Comparison of ENCODE assay signal across 19 mouse cellular contexts in genomic region chr2:154765554-154766008, GRCm38 (mm10). TPM values are rescaled to one million over a fixed set of nuclear protein-coding genes. Genes with fewer than 3 reads are reported as not detected.
DNase-seq lines count a peak whose midpoint lies in the region; ATAC-seq lines count a peak whose summit lies in the region.
"Had no signal": no experiment of that assay in that cellular context is flagged by ENCODE, and none has a peak within 500 bp of the region (broad histone marks: within the 10 kb centered on the region; RNA-seq: fewer than 3 reads in every experiment).

No protein-coding gene starts in this region.

- peak; percentile 88 for ATAC-seq in lung, embryonic 16.5 days (ENCODE audit: low read depth)
- peak; percentile 49 for ATAC-seq in liver, embryonic 15.5 days (ENCODE audit: insufficient read depth)
- no peak for ATAC-seq in midbrain, embryonic 13.5 days
- no peak for ATAC-seq in neural tube, embryonic 15.5 days (ENCODE audit: low FRiP score)

- peak overlapping the region; percentile 64; the same call in 1 of the 2 replicates for H3K27ac ChIP-seq in heart, embryonic 10.5 days
- H3K27ac ChIP-seq in lung, embryonic 16.5 days (ENCODE audit: low read length) = no peak overlapping the region
- peak overlapping the region; percentile 91 for H3K27ac ChIP-seq in liver, embryonic 15.5 days (replicated peaks)
- H3K27ac ChIP-seq in midbrain, embryonic 13.5 days = no peak overlapping the region
- no peak overlapping the region for H3K27ac ChIP-seq in neural tube, embryonic 15.5 days (replicated peaks)
- H3K27ac ChIP-seq: embryonic facial prominence, embryonic 10.5 days; forebrain, embryonic 12.5 days; midbrain, embryonic 12.5 days; neural tube, embryonic 13.5 days had no signal

- H3K9ac ChIP-seq in lung, embryonic 16.5 days (ENCODE audit: low read length) = no peak overlapping the region
- H3K9ac ChIP-seq in liver, embryonic 15.5 days = peak overlapping the region; percentile 33; the same call in 1 of the 2 replicates
- H3K9ac ChIP-seq in midbrain, embryonic 13.5 days (replicated peaks) = no peak overlapping the region
- H3K9ac ChIP-seq in neural tube, embryonic 15.5 days (replicated peaks) = no peak overlapping the region
- H3K9ac ChIP-seq: forebrain, embryonic 12.5 days; midbrain, embryonic 12.5 days; neural tube, embryonic 13.5 days had no signal

- H3K4me1 ChIP-seq in heart, embryonic 10.5 days = peaks cover 25% of the 10 kb centered on the region
- peaks cover 13% of the 10 kb centered on the region for H3K4me1 ChIP-seq in lung, embryonic 16.5 days (replicated peaks; ENCODE audit: control insufficient read depth, insufficient read depth, low read length)
- peaks cover 62% of the 10 kb centered on the region for H3K4me1 ChIP-seq in liver, embryonic 15.5 days (replicated peaks)
- no peaks in the 10 kb centered on the region for H3K4me1 ChIP-seq in midbrain, embryonic 13.5 days (replicated peaks)
- peaks cover 9% of the 10 kb centered on the region; the same call in 1 of the 2 replicates for H3K4me1 ChIP-seq in neural tube, embryonic 15.5 days
- H3K4me1 ChIP-seq: forebrain, embryonic 12.5 days had no signal

- 75% methylated on average over 8 of the region's 8 CpGs for WGBS in heart, embryonic 10.5 days
- 36% methylated on average over 8 of the region's 8 CpGs for WGBS in lung, embryonic 16.5 days
- WGBS in liver, embryonic 15.5 days (ENCODE audit: insufficient replicate concordance) = 37% methylated on average over 8 of the region's 8 CpGs
- WGBS in midbrain, embryonic 13.5 days = 84% methylated on average over 8 of the region's 8 CpGs
- WGBS in neural tube, embryonic 15.5 days = 71% methylated on average over 8 of the region's 8 CpGs

- 0 out of 2 replicates have a peak overlapping the region, but pooled peaks have one; percentile 14 for H3K4me2 ChIP-seq in lung, embryonic 16.5 days (ENCODE audit: low read depth, low read length)
- H3K4me2 ChIP-seq in liver, embryonic 15.5 days = peak overlapping the region; percentile 55
- no peak overlapping the region for H3K4me2 ChIP-seq in midbrain, embryonic 13.5 days (replicated peaks)
- H3K4me2 ChIP-seq in neural tube, embryonic 15.5 days = no peak overlapping the region
- H3K4me2 ChIP-seq: forebrain, embryonic 12.5 days; midbrain, embryonic 12.5 days; neural tube, embryonic 13.5 days had no signal

- no peak overlapping the region for H3K4me3 ChIP-seq in heart, embryonic 10.5 days
- no peak overlapping the region for H3K4me3 ChIP-seq in lung, embryonic 16.5 days (ENCODE audit: low read length)
- no peak overlapping the region for H3K4me3 ChIP-seq in liver, embryonic 15.5 days (replicated peaks)
- no peak overlapping the region for H3K4me3 ChIP-seq in midbrain, embryonic 13.5 days (replicated peaks)
- H3K4me3 ChIP-seq in neural tube, embryonic 15.5 days (replicated peaks) = no peak overlapping the region
- H3K4me3 ChIP-seq: embryonic facial prominence, embryonic 10.5 days; forebrain, embryonic 12.5 days; midbrain, embryonic 12.5 days; neural tube, embryonic 13.5 days had no signal

- no peaks in the 10 kb centered on the region for H3K9me3 ChIP-seq in heart, embryonic 10.5 days
- H3K9me3 ChIP-seq in lung, embryonic 16.5 days (ENCODE audit: control insufficient read depth, low read length) = no peaks in the 10 kb centered on the region
- no peaks in the 10 kb centered on the region for H3K9me3 ChIP-seq in liver, embryonic 15.5 days (replicated peaks)
- no peaks in the 10 kb centered on the region for H3K9me3 ChIP-seq in midbrain, embryonic 13.5 days
- no peaks in the 10 kb centered on the region for H3K9me3 ChIP-seq in neural tube, embryonic 15.5 days (replicated peaks)
- H3K9me3 ChIP-seq: G1E; midbrain, embryonic 12.5 days; neural tube, embryonic 13.5 days had no signal

- intact Hi-C loops in heart, postnatal 14 days (cut with DNase I) = no loop called here

- no peaks in the 10 kb centered on the region for H3K36me3 ChIP-seq in heart, embryonic 10.5 days
- no peaks in the 10 kb centered on the region for H3K36me3 ChIP-seq in lung, embryonic 16.5 days (ENCODE audit: control insufficient read depth, insufficient read depth, low read length)
- no peaks in the 10 kb centered on the region for H3K36me3 ChIP-seq in liver, embryonic 15.5 days (replicated peaks)
- H3K36me3 ChIP-seq in midbrain, embryonic 13.5 days = no peaks in the 10 kb centered on the region
- no peaks in the 10 kb centered on the region for H3K36me3 ChIP-seq in neural tube, embryonic 15.5 days
- H3K36me3 ChIP-seq: embryonic facial prominence, embryonic 10.5 days; forebrain, embryonic 12.5 days; G1E; midbrain, embryonic 12.5 days; neural tube, embryonic 13.5 days had no signal

- H3K27me3 ChIP-seq in heart, embryonic 10.5 days (ENCODE audit: insufficient read depth, poor library complexity, severe bottlenecking) = no peaks in the 10 kb centered on the region
- H3K27me3 ChIP-seq in lung, embryonic 16.5 days (ENCODE audit: control insufficient read depth, insufficient read depth, low read depth, low read length) = no peaks in the 10 kb centered on the region
- no peaks in the 10 kb centered on the region for H3K27me3 ChIP-seq in liver, embryonic 15.5 days
- no peaks in the 10 kb centered on the region for H3K27me3 ChIP-seq in midbrain, embryonic 13.5 days
- no peaks in the 10 kb centered on the region for H3K27me3 ChIP-seq in neural tube, embryonic 15.5 days (replicated peaks)
- H3K27me3 ChIP-seq: forebrain, embryonic 12.5 days; midbrain, embryonic 12.5 days; neural tube, embryonic 13.5 days had no signal

- no peak for DNase-seq in heart, embryonic 10.5 days (ENCODE audit: low spot score)
- no peak for DNase-seq in heart, postnatal 14 days
- DNase-seq in lung, postnatal 14 days = no peak
- DNase-seq in yolk sac, embryonic 10.5 days (ENCODE audit: low spot score) = peak; percentile 16
- DNase-seq: adrenal gland, postnatal 10 days; cerebellum, adult 2 months; gastrocnemius, postnatal 36 days had no signal

RNA-seq across cellular contexts. Expression of gene Gm14214, which starts 4.2 kb away (rescaled TPM):
- polyA plus RNA-seq in heart, embryonic 10.5 days (2016; fragmentation: Nextera tagmentation; extraction: Ambion mirVana) = not detected in 2 replicates
- total RNA-seq in heart, postnatal 14 days (2021) = not detected
- not detected in 2 replicates for polyA plus RNA-seq in lung, embryonic 16.5 days (2015; fragmentation: Nextera tagmentation; extraction: Ambion mirVana)
- polyA plus RNA-seq in liver, embryonic 15.5 days (2015; fragmentation: Nextera tagmentation; extraction: Ambion mirVana) = not detected in 2 replicates
- not detected in 2 replicates for polyA plus RNA-seq in midbrain, embryonic 13.5 days (2015; fragmentation: Nextera tagmentation; extraction: Ambion mirVana)
- not detected in 2 replicates for polyA plus RNA-seq in neural tube, embryonic 15.5 days (2015; fragmentation: Nextera tagmentation; extraction: Ambion mirVana)
- total RNA-seq: adrenal gland, postnatal 10 days; G1E; gastrocnemius, postnatal 36 days; left cerebral cortex, postnatal 36 days had no signal
- polyA plus RNA-seq: cerebellum, adult 2 months; embryonic facial prominence, embryonic 10.5 days; forebrain, embryonic 12.5 days; G1E; hindbrain, embryonic 11.5 days; midbrain, embryonic 12.5 days; neural tube, embryonic 13.5 days; stomach, embryonic 14.5 days had no signal

RNA-seq across cellular contexts. Expression of gene Raly, which starts 25.3 kb away (rescaled TPM):
- polyA plus RNA-seq in heart, embryonic 10.5 days (2016; fragmentation: Nextera tagmentation; extraction: Ambion mirVana) = 36.3 and 48.9 TPM in 2 replicates
- total RNA-seq in heart, postnatal 14 days (2021) = 100 to 1,000 TPM; 119 to 131 TPM
- 38.7 and 43.4 TPM in 2 replicates for polyA plus RNA-seq in lung, embryonic 16.5 days (2015; fragmentation: Nextera tagmentation; extraction: Ambion mirVana)
- polyA plus RNA-seq in liver, embryonic 15.5 days (2015; fragmentation: Nextera tagmentation; extraction: Ambion mirVana) = 23.6 and 24.9 TPM in 2 replicates
- 28.1 and 39.1 TPM in 2 replicates for polyA plus RNA-seq in midbrain, embryonic 13.5 days (2015; fragmentation: Nextera tagmentation; extraction: Ambion mirVana)
- polyA plus RNA-seq in neural tube, embryonic 15.5 days (2015; fragmentation: Nextera tagmentation; extraction: Ambion mirVana) = 26.2 and 28.2 TPM in 2 replicates

RNA-seq across cellular contexts. Expression of gene a, which starts 25.6 kb away (rescaled TPM):
- 0.78 and 2.5 TPM in 2 replicates for polyA plus RNA-seq in heart, embryonic 10.5 days (2016; fragmentation: Nextera tagmentation; extraction: Ambion mirVana)
- total RNA-seq in heart, postnatal 14 days (2021) = not detected
- polyA plus RNA-seq in lung, embryonic 16.5 days (2015; fragmentation: Nextera tagmentation; extraction: Ambion mirVana) = not detected in 2 replicates
- polyA plus RNA-seq in liver, embryonic 15.5 days (2015; fragmentation: Nextera tagmentation; extraction: Ambion mirVana) = 0.32 TPM in 1 of 2 replicates, not detected in the other
- polyA plus RNA-seq in midbrain, embryonic 13.5 days (2015; fragmentation: Nextera tagmentation; extraction: Ambion mirVana) = 1.2 and 1.5 TPM in 2 replicates
- polyA plus RNA-seq in neural tube, embryonic 15.5 days (2015; fragmentation: Nextera tagmentation; extraction: Ambion mirVana) = 0.33 and 0.93 TPM in 2 replicates
- total RNA-seq: adrenal gland, postnatal 10 days; G1E; gastrocnemius, postnatal 36 days; left cerebral cortex, postnatal 36 days had no signal
- polyA plus RNA-seq: neural tube, embryonic 13.5 days; stomach, embryonic 14.5 days had no signal

Comparison
In these comparisons a context has a peak if more than half of its experiments do, and no peak if none do; other contexts are left out.
1. H3K27ac ChIP-seq: peak in heart, embryonic 10.5 days (single experiment) and liver, embryonic 15.5 days (single experiment); none in lung, embryonic 16.5 days (single experiment), midbrain, embryonic 13.5 days (single experiment) and neural tube, embryonic 15.5 days (single experiment).
2. ATAC-seq: peak in lung, embryonic 16.5 days (single experiment) and liver, embryonic 15.5 days (single experiment); none in midbrain, embryonic 13.5 days (single experiment) and neural tube, embryonic 15.5 days (single experiment).
3. H3K4me2 ChIP-seq: peak in lung, embryonic 16.5 days (single experiment) and liver, embryonic 15.5 days (single experiment); none in midbrain, embryonic 13.5 days (single experiment) and neural tube, embryonic 15.5 days (single experiment).